Mouse (Mus musculus): ENCODE data around the gene Enox1. TPM values are rescaled to one million over a fixed set of nuclear protein-coding genes. Genes with fewer than 3 reads are reported as not detected.

Enox1 gene
- polyA plus RNA-seq, 1 experiment from 2014 or later, result 1.9 TPM

DNA sequence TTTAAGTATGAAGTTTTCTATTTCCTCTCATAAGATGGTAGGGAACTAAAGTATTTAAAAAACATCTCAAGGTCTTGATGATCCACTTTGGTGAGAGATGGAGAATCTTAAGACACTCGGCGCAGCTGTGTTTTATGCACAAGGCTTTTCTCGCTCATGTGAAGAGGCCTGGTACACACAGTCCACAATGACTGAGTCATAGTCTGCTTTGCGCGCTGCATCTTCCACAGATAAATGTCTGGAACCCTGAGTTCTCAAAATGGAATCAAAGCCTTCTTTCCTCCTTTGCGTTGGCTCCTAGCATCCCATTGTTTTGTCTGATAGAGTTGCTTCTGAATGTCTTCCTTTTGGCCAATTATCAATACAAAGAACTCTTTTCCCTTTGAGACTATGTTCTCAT, 119.0 kb downstream of the Enox1 start:
- H3K9me3 ChIP-seq (replicated peaks; ENCODE audit: control insufficient read depth, low read length), result no peaks in the 10 kb centered on the region
- WGBS, result 88% methylated on average over 6 of the region's 6 CpGs
- H3K4me3 ChIP-seq (ENCODE audit: low read length), result no peak overlapping the region
- H3K9ac ChIP-seq (ENCODE audit: low read length), result no peak overlapping the region
- ATAC-seq (replicated peaks; ENCODE audit: extremely low read depth, insufficient read depth, low FRiP score), result no peak
- no peak overlapping the region for H3K4me2 ChIP-seq (ENCODE audit: low read depth, low read length)
- no peaks in the 10 kb centered on the region for H3K36me3 ChIP-seq (ENCODE audit: control insufficient read depth, insufficient read depth)
- no peaks in the 10 kb centered on the region for H3K27me3 ChIP-seq (ENCODE audit: control insufficient read depth, insufficient read depth, low read length)
- no peak overlapping the region for H3K27ac ChIP-seq (ENCODE audit: low read length)
- H3K4me1 ChIP-seq (ENCODE audit: control insufficient read depth, insufficient read depth, low read length), result no peaks in the 10 kb centered on the region

- no peaks in the 10 kb centered on the region for H3K36me3 ChIP-seq (ENCODE audit: control insufficient read depth, insufficient read depth)
- 83% methylated on average over 4 of the region's 4 CpGs for WGBS
- no peaks in the 10 kb centered on the region for H3K27me3 ChIP-seq (ENCODE audit: control insufficient read depth, insufficient read depth, low read length)
Observed at GRCm38 (mm10) chr14:77279143-77279542, 122.6 kb downstream of the Enox1 start.

GRCm38 (mm10) chr14:77280454-77280853, 123.9 kb downstream of the Enox1 start:
- Histone ChIP-seq H3K27ac (ENCODE audit: low read length) (no peak overlapping the region), H3K9me3 (replicated peaks; ENCODE audit: control insufficient read depth, low read length) (no peaks in the 10 kb centered on the region), H3K36me3 (ENCODE audit: control insufficient read depth, insufficient read depth) (no peaks in the 10 kb centered on the region), H3K27me3 (ENCODE audit: control insufficient read depth, insufficient read depth, low read length) (no peaks in the 10 kb centered on the region), H3K9ac (ENCODE audit: low read length) (no peak overlapping the region), H3K4me2 (ENCODE audit: low read depth, low read length) (no peak overlapping the region), H3K4me1 (ENCODE audit: control insufficient read depth, insufficient read depth, low read length) (no peaks in the 10 kb centered on the region), H3K4me3 (ENCODE audit: low read length) (no peak overlapping the region)
- no peak for ATAC-seq (replicated peaks; ENCODE audit: extremely low read depth, insufficient read depth, low FRiP score)
- whole genome bisulfite sequencing, result 74% methylated on average over 2 of the region's 2 CpGs

More at GRCm38 (mm10) chr14:77279143-77279542, 122.6 kb downstream of the Enox1 start:
- Histone ChIP-seq H3K9me3 (replicated peaks; ENCODE audit: control insufficient read depth, low read length) (no peaks in the 10 kb centered on the region), H3K27ac (ENCODE audit: low read length) (no peak overlapping the region), H3K4me1 (ENCODE audit: control insufficient read depth, insufficient read depth, low read length) (no peaks in the 10 kb centered on the region), H3K4me2 (ENCODE audit: low read depth, low read length) (no peak overlapping the region), H3K9ac (ENCODE audit: low read length) (no peak overlapping the region), H3K4me3 (ENCODE audit: low read length) (no peak overlapping the region)
- ATAC-seq (replicated peaks; ENCODE audit: extremely low read depth, insufficient read depth, low FRiP score), result no peak

DNA sequence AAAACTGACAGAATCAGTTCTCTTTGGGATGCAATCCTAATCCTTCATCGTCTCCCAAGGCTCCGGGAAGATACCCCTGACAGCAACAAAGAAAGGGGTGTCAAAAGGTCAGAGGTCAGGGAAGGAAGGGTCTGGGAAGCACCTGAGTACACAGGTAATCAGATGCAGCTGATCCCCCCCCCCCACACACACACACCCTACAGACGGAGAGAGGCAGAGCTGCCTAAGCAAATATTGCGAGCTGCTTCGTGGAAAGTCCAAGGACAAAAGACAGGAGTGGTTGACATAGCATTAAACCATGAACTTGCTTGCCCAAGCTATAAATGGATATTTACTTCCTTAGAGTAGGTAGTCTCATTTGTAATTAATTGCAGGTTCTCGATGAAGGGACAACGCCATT, 124.3 kb downstream of the Enox1 start:
- no peaks in the 10 kb centered on the region for H3K27me3 ChIP-seq (ENCODE audit: control insufficient read depth, insufficient read depth, low read length)
- ATAC-seq (replicated peaks; ENCODE audit: extremely low read depth, insufficient read depth, low FRiP score), result no peak
- WGBS, result 71% methylated on average over 7 of the region's 7 CpGs
- no peaks in the 10 kb centered on the region for H3K36me3 ChIP-seq (ENCODE audit: control insufficient read depth, insufficient read depth)
- no peak overlapping the region for H3K27ac ChIP-seq (ENCODE audit: low read length)
- no peak overlapping the region for H3K4me3 ChIP-seq (ENCODE audit: low read length)
- H3K9ac ChIP-seq (ENCODE audit: low read length), result no peak overlapping the region
- H3K4me1 ChIP-seq (ENCODE audit: control insufficient read depth, insufficient read depth, low read length), result no peaks in the 10 kb centered on the region
- H3K4me2 ChIP-seq (ENCODE audit: low read depth, low read length), result no peak overlapping the region
- H3K9me3 ChIP-seq (replicated peaks; ENCODE audit: control insufficient read depth, low read length), result no peaks in the 10 kb centered on the region

DNA sequence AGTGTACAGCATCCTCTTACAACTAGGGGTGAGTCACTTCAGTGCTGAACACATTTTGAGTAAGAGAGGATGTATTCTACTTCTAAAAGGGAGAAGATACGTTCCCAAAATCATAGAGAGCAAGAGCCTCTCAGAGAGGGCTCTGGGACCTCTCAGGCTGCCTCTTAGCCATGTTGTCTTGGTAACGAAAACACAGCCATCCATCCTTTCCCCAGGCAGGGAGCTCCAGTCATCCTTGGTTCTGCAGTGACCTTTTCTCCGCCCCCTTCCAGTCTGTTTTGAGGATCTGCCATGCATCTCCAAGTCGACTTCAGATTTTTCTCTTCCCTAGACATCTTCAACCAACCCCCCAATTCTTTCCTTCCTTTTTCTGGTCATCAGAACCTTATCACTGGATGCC, 127.4 kb downstream of the Enox1 start:
- WGBS, result 57% methylated on average over 4 of the region's 4 CpGs

GRCm38 (mm10) chr14:77285453-77285852, 128.9 kb downstream of the Enox1 start:
- H3K36me3 ChIP-seq (ENCODE audit: control insufficient read depth, insufficient read depth), result no peaks in the 10 kb centered on the region
- no peaks in the 10 kb centered on the region for H3K4me1 ChIP-seq (ENCODE audit: control insufficient read depth, insufficient read depth, low read length)
- no peak overlapping the region for H3K27ac ChIP-seq (ENCODE audit: low read length)
- no peak overlapping the region for H3K4me3 ChIP-seq (ENCODE audit: low read length)
- no peak overlapping the region for H3K9ac ChIP-seq (ENCODE audit: low read length)
- 78% methylated on average over 3 of the region's 3 CpGs for WGBS
- H3K27me3 ChIP-seq (ENCODE audit: control insufficient read depth, insufficient read depth, low read length), result no peaks in the 10 kb centered on the region
- no peak for ATAC-seq (replicated peaks; ENCODE audit: extremely low read depth, insufficient read depth, low FRiP score)
- no peaks in the 10 kb centered on the region for H3K9me3 ChIP-seq (replicated peaks; ENCODE audit: control insufficient read depth, low read length)
- no peak overlapping the region for H3K4me2 ChIP-seq (ENCODE audit: low read depth, low read length)

More for the DNA sequence above, 127.4 kb downstream of the Enox1 start:
- H3K27me3 ChIP-seq (ENCODE audit: control insufficient read depth, insufficient read depth, low read length), result no peaks in the 10 kb centered on the region
- H3K9ac ChIP-seq (ENCODE audit: low read length), result no peak overlapping the region
- no peak overlapping the region for H3K4me2 ChIP-seq (ENCODE audit: low read depth, low read length)
- no peaks in the 10 kb centered on the region for H3K9me3 ChIP-seq (replicated peaks; ENCODE audit: control insufficient read depth, low read length)
- H3K36me3 ChIP-seq (ENCODE audit: control insufficient read depth, insufficient read depth), result no peaks in the 10 kb centered on the region
- no peak overlapping the region for H3K27ac ChIP-seq (ENCODE audit: low read length)
- ATAC-seq (replicated peaks; ENCODE audit: extremely low read depth, insufficient read depth, low FRiP score), result no peak
- no peaks in the 10 kb centered on the region for H3K4me1 ChIP-seq (ENCODE audit: control insufficient read depth, insufficient read depth, low read length)
- H3K4me3 ChIP-seq (ENCODE audit: low read length), result no peak overlapping the region

DNA sequence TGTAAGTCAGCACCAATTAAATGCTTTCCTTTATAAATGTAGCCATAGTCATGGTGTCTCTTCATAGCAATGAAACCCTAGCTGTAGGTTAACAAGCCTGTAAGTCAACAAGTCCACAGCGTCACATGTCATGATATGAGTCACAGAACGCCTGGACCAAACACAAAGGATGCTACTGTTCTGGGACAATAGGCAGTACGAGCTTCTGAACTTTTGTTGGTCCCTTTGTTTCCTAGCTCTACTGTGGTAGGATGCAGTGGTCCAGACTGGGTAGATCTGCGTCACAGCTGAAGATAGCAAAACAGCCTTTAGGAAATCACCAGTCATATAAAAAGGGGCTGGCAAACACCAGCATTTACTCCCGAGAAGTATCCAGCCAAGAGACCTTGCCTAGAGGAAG, 135.2 kb downstream of the Enox1 start:
- ATAC-seq (replicated peaks; ENCODE audit: extremely low read depth, insufficient read depth, low FRiP score), result no peak
- 86% methylated on average over 5 of the region's 5 CpGs for WGBS
- H3K4me2 ChIP-seq (ENCODE audit: low read depth, low read length), result no peak overlapping the region
- H3K27me3 ChIP-seq (ENCODE audit: control insufficient read depth, insufficient read depth, low read length), result no peaks in the 10 kb centered on the region
- H3K4me3 ChIP-seq (ENCODE audit: low read length), result no peak overlapping the region
- H3K9me3 ChIP-seq (replicated peaks; ENCODE audit: control insufficient read depth, low read length), result no peaks in the 10 kb centered on the region
- no peak overlapping the region for H3K27ac ChIP-seq (ENCODE audit: low read length)
- H3K4me1 ChIP-seq (ENCODE audit: control insufficient read depth, insufficient read depth, low read length), result no peaks in the 10 kb centered on the region
- H3K36me3 ChIP-seq (ENCODE audit: control insufficient read depth, insufficient read depth), result no peaks in the 10 kb centered on the region
- H3K9ac ChIP-seq (ENCODE audit: low read length), result no peak overlapping the region

GRCm38 (mm10) chr14:77297039-77297438, 140.5 kb downstream of the Enox1 start:
- Histone ChIP-seq H3K4me1 (ENCODE audit: control insufficient read depth, insufficient read depth, low read length) (no peaks in the 10 kb centered on the region), H3K36me3 (ENCODE audit: control insufficient read depth, insufficient read depth) (no peaks in the 10 kb centered on the region), H3K4me2 (ENCODE audit: low read depth, low read length) (no peak overlapping the region), H3K27ac (ENCODE audit: low read length) (no peak overlapping the region), H3K9ac (ENCODE audit: low read length) (no peak overlapping the region), H3K27me3 (ENCODE audit: control insufficient read depth, insufficient read depth, low read length) (no peaks in the 10 kb centered on the region), H3K4me3 (ENCODE audit: low read length) (no peak overlapping the region), H3K9me3 (replicated peaks; ENCODE audit: control insufficient read depth, low read length) (no peaks in the 10 kb centered on the region)
- no peak for ATAC-seq (replicated peaks; ENCODE audit: extremely low read depth, insufficient read depth, low FRiP score)
- WGBS, result 71% methylated on average over 4 of the region's 4 CpGs

- Histone ChIP-seq H3K36me3 (ENCODE audit: control insufficient read depth, insufficient read depth) (no peaks in the 10 kb centered on the region), H3K4me3 (ENCODE audit: low read length) (no peak overlapping the region), H3K4me2 (ENCODE audit: low read depth, low read length) (no peak overlapping the region), H3K9ac (ENCODE audit: low read length) (no peak overlapping the region), H3K27ac (ENCODE audit: low read length) (no peak overlapping the region), H3K4me1 (ENCODE audit: control insufficient read depth, insufficient read depth, low read length) (no peaks in the 10 kb centered on the region), H3K27me3 (ENCODE audit: control insufficient read depth, insufficient read depth, low read length) (no peaks in the 10 kb centered on the region), H3K9me3 (replicated peaks; ENCODE audit: control insufficient read depth, low read length) (no peaks in the 10 kb centered on the region)
- no peak for ATAC-seq (replicated peaks; ENCODE audit: extremely low read depth, insufficient read depth, low FRiP score)
- 86% methylated on average over 3 of the region's 3 CpGs for WGBS
Observed at GRCm38 (mm10) chr14:77298327-77298726, 141.8 kb downstream of the Enox1 start.

DNA sequence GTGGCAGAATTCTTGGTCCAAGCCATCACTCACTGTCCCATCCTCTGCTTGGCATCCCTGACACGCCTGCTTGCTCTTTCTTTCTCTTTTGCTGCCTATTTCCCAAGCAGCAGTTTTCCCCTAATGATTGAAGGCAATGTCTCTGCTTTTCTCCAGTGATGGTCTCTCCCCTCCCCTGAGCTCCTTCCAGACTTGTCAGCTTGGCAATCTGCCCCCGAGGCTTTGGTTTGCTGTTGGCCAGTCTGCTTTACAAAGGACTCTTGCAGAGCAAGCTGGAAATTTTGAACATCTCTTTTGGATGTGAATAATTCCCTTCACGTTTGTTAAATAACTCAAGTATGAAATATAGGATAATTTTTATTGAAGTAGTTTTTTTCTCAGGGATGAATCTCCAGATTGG, 153.0 kb downstream of the Enox1 start:
- Histone ChIP-seq H3K4me1 (ENCODE audit: control insufficient read depth, insufficient read depth, low read length) (no peaks in the 10 kb centered on the region), H3K9ac (ENCODE audit: low read length) (no peak overlapping the region), H3K9me3 (replicated peaks; ENCODE audit: control insufficient read depth, low read length) (no peaks in the 10 kb centered on the region), H3K36me3 (ENCODE audit: control insufficient read depth, insufficient read depth) (no peaks in the 10 kb centered on the region), H3K27me3 (ENCODE audit: control insufficient read depth, insufficient read depth, low read length) (no peaks in the 10 kb centered on the region), H3K4me3 (ENCODE audit: low read length) (no peak overlapping the region), H3K27ac (ENCODE audit: low read length) (no peak overlapping the region), H3K4me2 (ENCODE audit: low read depth, low read length) (no peak overlapping the region)
- no peak for ATAC-seq (replicated peaks; ENCODE audit: extremely low read depth, insufficient read depth, low FRiP score)
- WGBS, result 63% methylated on average over 3 of the region's 3 CpGs
